Mouse (Mus musculus) bone marrow, adult 2 months (tissue): ENCODE measurements at regions not wholly inside any gene's neighbourhood (a gene's known extent, or its start where the extent isn't known, plus 50 kb on each side); places are given as distances from the start of the nearest gene placed in this dataset.
"Not testable (repeated sequence)": the region's sequence is repeated elsewhere in the genome, so short reads cannot be mapped to it uniquely, and the experiment has no call there.

Experiments
- H3K27ac ChIP-seq: fragments of 200-500 bp; 2 replicates; pipeline ENCODE4 v1.5.1; 2012; ENCODE audit warnings: low read depth, mild to moderate bottlenecking, control low read depth, inconsistent platforms, low read length; ENCODE audit not compliant: control insufficient read depth, poor library complexity, insufficient read depth
- H3K4me1 ChIP-seq: fragments of 200-500 bp; 2 replicates; pipeline ENCODE4 v1.6.1; 2011; ENCODE audit warnings: low read length; ENCODE audit not compliant: control insufficient read depth, insufficient read depth
- H3K4me3 ChIP-seq: fragments of 200-500 bp; replicated peaks from 2 replicates; pipeline ENCODE3; 2011; ENCODE audit warnings: mild to moderate bottlenecking, low read depth, low read length, control low read depth; ENCODE audit not compliant: control insufficient read depth
- CTCF ChIP-seq: fragments of 200-500 bp; IDR thresholded peaks from 2 replicates; pipeline ENCODE4 v1.5.1; 2011; ENCODE audit warnings: low read length, control low read depth; ENCODE audit not compliant: control insufficient read depth, insufficient read depth
- POLR2A ChIP-seq: fragments of 200-500 bp; IDR thresholded peaks from 2 replicates; pipeline ENCODE4 v1.6.1; 2011; ENCODE audit warnings: low read depth, mild to moderate bottlenecking, control low read depth, low read length, borderline replicate concordance; ENCODE audit not compliant: control insufficient read depth
- WGBS: fragments of 180-500 bp; shearing (Covaris S2); methylation state at CpG from one replicate; pipeline ENCODE4 v1.1.7; 2018; 5-methylcytosine and 5-hydroxymethylcytosine counted together

- WGBS, result 4% methylated on average over 12 of the region's 12 CpGs
These were observed 100.0 kb upstream of the Ttc29 start for GRCm38 (mm10) chr8:78113105-78113504.

DNA sequence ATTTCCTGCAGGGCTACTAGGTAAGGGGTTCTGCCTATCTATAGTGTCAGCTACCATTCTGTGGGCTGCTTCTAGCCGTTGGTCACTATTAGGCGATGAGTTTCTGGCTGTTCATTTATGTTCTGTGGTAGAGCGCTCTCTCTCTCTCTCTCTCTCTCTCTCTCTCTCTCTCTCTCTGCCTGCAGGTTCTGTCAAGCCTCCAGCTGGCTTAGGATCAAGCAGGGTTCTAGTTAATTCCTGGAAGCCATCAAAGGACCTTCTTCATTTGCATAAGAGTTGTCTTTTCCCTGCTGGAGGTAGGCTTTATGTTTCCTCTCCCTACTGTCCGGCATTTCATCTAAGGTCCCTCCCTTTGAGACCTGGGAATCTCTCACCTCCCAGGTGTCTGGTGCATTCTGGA is 98.6 kb upstream of the Ttc29 start:
- no peaks in the 10 kb centered on the region for H3K4me1 ChIP-seq
- WGBS, result 73% methylated on average over 4 of the region's 4 CpGs
- no peak overlapping the region for H3K27ac ChIP-seq
- H3K4me3 ChIP-seq, result no peak overlapping the region
- no peak for TF ChIP-seq POLR2A
- TF ChIP-seq CTCF, result no peak

More at GRCm38 (mm10) chr8:78113105-78113504, 100.0 kb upstream of the Ttc29 start:
- H3K27ac ChIP-seq, result no peak overlapping the region
- no peak overlapping the region for H3K4me3 ChIP-seq
- TF ChIP-seq CTCF (no peak), POLR2A (no peak)
- no peaks in the 10 kb centered on the region for H3K4me1 ChIP-seq

DNA sequence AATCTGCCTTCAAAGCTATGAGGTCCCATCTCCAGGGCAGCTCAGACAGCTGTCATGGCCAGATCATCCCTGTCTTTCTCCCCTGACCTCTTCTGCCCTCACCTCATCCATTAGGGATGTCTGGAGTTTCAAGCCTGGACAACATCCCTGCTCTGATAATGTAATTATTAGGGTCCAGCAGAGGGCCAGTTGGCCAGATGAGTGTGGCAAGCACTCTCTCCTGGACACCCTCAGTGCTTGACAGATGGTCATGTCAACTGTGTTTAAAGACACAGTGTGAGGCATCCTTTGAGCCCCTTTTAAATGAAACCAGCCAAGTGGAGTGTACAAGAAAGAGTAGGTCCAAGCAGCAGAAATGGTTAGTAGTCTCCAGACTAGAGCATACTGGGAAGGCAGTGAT is 95.9 kb upstream of the Ttc29 start:
- TF ChIP-seq POLR2A, result no peak
- TF ChIP-seq CTCF, result no peak
- no peaks in the 10 kb centered on the region for H3K4me1 ChIP-seq
- no peak overlapping the region for H3K4me3 ChIP-seq
- no peak overlapping the region for H3K27ac ChIP-seq

- no peaks in the 10 kb centered on the region for H3K4me1 ChIP-seq
- WGBS, result 82% methylated on average over 9 of the region's 9 CpGs
- H3K4me3 ChIP-seq, result no peak overlapping the region
- TF ChIP-seq CTCF (no peak), POLR2A (no peak)
- no peak overlapping the region for H3K27ac ChIP-seq
These were observed 94.6 kb upstream of the Ttc29 start for GRCm38 (mm10) chr8:78118493-78118892.

- no peaks in the 10 kb centered on the region for H3K4me1 ChIP-seq
- H3K4me3 ChIP-seq, result no peak overlapping the region
- WGBS, result 74% methylated on average over 11 of the region's 11 CpGs
- TF ChIP-seq CTCF (no peak), POLR2A (no peak)
- no peak overlapping the region for H3K27ac ChIP-seq
These were observed 93.4 kb upstream of the Ttc29 start for GRCm38 (mm10) chr8:78119682-78120081.

DNA sequence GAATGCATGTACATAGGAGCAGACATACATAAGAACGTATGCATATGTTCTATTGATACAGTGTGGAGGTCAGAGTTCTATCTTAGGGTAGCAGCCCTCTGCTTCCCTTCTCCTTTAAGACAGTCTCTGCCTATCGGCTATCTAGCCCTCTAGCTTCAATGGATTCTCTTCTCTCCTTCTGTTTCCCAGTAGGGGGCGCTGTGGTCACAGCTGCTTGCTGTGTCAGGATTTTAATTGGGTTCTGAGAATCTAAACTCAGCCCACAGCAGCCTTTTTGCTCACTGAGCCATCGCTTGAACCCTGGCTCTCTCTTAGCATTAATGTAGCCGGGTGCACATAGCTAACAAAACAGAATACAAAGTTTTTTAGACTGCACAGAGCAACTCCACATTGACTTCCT is 88.8 kb upstream of the Ttc29 start:
- H3K4me1 ChIP-seq, result no peaks in the 10 kb centered on the region
- no peak overlapping the region for H3K4me3 ChIP-seq
- H3K27ac ChIP-seq, result no peak overlapping the region
- TF ChIP-seq CTCF (0 out of 2 replicates have a peak, but pooled peaks have one; percentile 18), POLR2A (no peak)
- 53% methylated on average over 5 of the region's 5 CpGs for WGBS

GRCm38 (mm10) chr8:78127852-78128251 is 85.2 kb upstream of the Ttc29 start:
- Histone ChIP-seq H3K4me3 (no peak overlapping the region), H3K4me1 (no peaks in the 10 kb centered on the region), H3K27ac (no peak overlapping the region)
- peak; percentile 18; the same call in 1 of the 2 replicates for TF ChIP-seq CTCF
- TF ChIP-seq POLR2A, result no peak
- WGBS, result 13% methylated on average over 2 of the region's 2 CpGs

DNA sequence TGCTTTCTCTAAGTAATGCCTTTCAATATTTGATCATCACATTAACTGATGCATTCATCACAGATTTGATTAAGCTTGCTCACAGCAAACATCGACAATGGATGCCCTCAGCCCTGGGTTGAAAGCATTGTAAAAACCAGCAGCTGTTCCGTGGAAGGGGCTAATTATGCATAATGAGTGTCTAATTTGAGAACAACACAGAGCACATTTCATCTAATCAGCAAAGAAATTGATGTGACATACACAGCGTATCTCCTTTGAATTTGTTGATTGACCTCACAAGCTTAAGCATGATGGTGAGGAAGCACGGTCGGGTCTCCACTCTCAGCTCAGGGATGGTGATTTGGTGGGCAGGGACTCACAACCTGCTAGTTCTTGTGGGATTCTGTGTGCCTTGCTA is 84.0 kb upstream of the Ttc29 start:
- Histone ChIP-seq H3K4me1 (no peaks in the 10 kb centered on the region), H3K4me3 (no peak overlapping the region), H3K27ac (no peak overlapping the region)
- TF ChIP-seq POLR2A (no peak), CTCF (no peak)
- 72% methylated on average over 5 of the region's 5 CpGs for WGBS

- H3K4me3 ChIP-seq, H3K4me1 ChIP-seq, H3K27ac ChIP-seq: not testable (repeated sequence)
- WGBS, result 66% methylated on average over 13 of the region's 15 CpGs
These were observed 73.6 kb upstream of the Ttc29 start for GRCm38 (mm10) chr8:78139514-78139913.

GRCm38 (mm10) chr8:78147170-78147569 is 65.9 kb upstream of the Ttc29 start:
- no peak overlapping the region for H3K27ac ChIP-seq
- no peaks in the 10 kb centered on the region; the same call in 1 of the 2 replicates for H3K4me1 ChIP-seq
- H3K4me3 ChIP-seq, result no peak overlapping the region
- no peak for TF ChIP-seq POLR2A
- no peak for TF ChIP-seq CTCF
- 66% methylated on average over 6 of the region's 6 CpGs for WGBS
